Mouse (Mus musculus) lung, embryonic 16.5 days (tissue): ENCODE data around the gene Zfp503. TPM values are rescaled to one million over a fixed set of nuclear protein-coding genes. Genes with fewer than 3 reads are reported as not detected.

Experiments
- ATAC-seq: fragments of 200-750 bp; cut with Nextera tagmentation; 2 replicates; pipeline ENCODE4 v1.8.0; 2017; ENCODE audit warnings: low read depth, mild to moderate bottlenecking, moderate library complexity
- H3K27ac ChIP-seq: fragments of 300-500 bp; sonication (generic); 2 replicates; pipeline ENCODE4 v1.5.1; 2014; ENCODE audit warnings: mild to moderate bottlenecking, control low read depth, low read length
- H3K27me3 ChIP-seq: fragments of 300-500 bp; sonication (generic); 2 replicates; pipeline ENCODE4 v1.6.1; 2014; ENCODE audit warnings: low read depth, low read length, mixed read lengths; ENCODE audit not compliant: control insufficient read depth, insufficient read depth
- H3K36me3 ChIP-seq: fragments of 300-500 bp; sonication (generic); 2 replicates; pipeline ENCODE4 v1.6.1; 2014; ENCODE audit warnings: low read length; ENCODE audit not compliant: control insufficient read depth, insufficient read depth
- H3K4me1 ChIP-seq: fragments of 300-500 bp; sonication (generic); replicated peaks from 2 replicates; pipeline ENCODE4 v1.6.1; 2014; ENCODE audit warnings: low read length, mixed read lengths; ENCODE audit not compliant: control insufficient read depth, insufficient read depth
- H3K4me2 ChIP-seq: fragments of 300-500 bp; sonication (generic); 2 replicates; pipeline ENCODE4 v1.6.1; 2014; ENCODE audit warnings: low read depth, low read length, control low read depth
- H3K4me3 ChIP-seq: fragments of 300-500 bp; sonication (generic); 2 replicates; pipeline ENCODE4 v1.5.1; 2014; ENCODE audit warnings: mild to moderate bottlenecking, low read length, control low read depth
- H3K9ac ChIP-seq: fragments of 300-500 bp; sonication (generic); 2 replicates; pipeline ENCODE4 v1.6.1; 2014; ENCODE audit warnings: low read length, control low read depth
- H3K9me3 ChIP-seq: fragments of 300-500 bp; sonication (generic); 2 replicates; pipeline ENCODE4 v1.6.1; 2016; ENCODE audit warnings: low read length; ENCODE audit not compliant: control insufficient read depth
- WGBS: fragments of 180-500 bp; shearing (Covaris S2); extraction: QIAGEN DNeasy Blood & Tissue Kit; methylation state at CpG from one replicate; pipeline ENCODE4 v1.1.7; 2014; 5-methylcytosine and 5-hydroxymethylcytosine counted together
- polyA plus RNA-seq: library from polyadenylated mRNA; unstranded; fragments of >200 nt; fragmentation: Nextera tagmentation; extraction: Ambion mirVana; gene quantifications from 2 replicates; pipeline ENCODE4 v1.2.1, GENCODE M21; 2015

Gene Zfp503
- polyA plus RNA-seq, 1 experiment from 2014 or later, result 17.1 TPM

- H3K4me3 ChIP-seq, result no peak overlapping the region
- H3K4me2 ChIP-seq, result no peak overlapping the region
- no peak for ATAC-seq
- no peak overlapping the region for H3K9ac ChIP-seq
- H3K36me3 ChIP-seq, result no peaks in the 10 kb centered on the region
- 44% methylated on average over 8 of the region's 8 CpGs for WGBS
- H3K4me1 ChIP-seq, result no peaks in the 10 kb centered on the region
- no peaks in the 10 kb centered on the region for H3K9me3 ChIP-seq
- no peak overlapping the region for H3K27ac ChIP-seq
- H3K27me3 ChIP-seq, result no peaks in the 10 kb centered on the region
Observed at GRCm38 (mm10) chr14:21959243-21959642, 30.2 kb downstream of the Zfp503 start.

DNA sequence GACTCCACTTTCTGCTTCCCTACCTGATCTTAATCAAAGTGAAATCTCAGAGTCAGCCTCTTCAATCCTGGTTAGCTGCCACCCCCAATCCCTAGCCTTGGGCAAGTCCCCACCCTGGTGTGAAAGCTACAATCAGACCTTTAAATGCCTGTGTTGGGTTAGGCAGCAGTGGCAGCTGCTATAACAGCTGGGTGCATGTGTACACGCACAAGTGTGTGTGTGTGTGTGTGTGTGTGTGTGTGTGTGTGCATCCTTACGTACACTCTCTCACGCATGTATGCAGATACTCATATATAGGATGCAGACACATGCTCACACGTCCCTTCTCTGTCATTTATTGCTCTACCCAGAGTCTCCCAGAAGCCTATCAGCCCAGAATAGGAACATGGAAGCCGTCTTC lies 30.8 kb downstream of the Zfp503 start:
- H3K4me1 ChIP-seq, result no peaks in the 10 kb centered on the region
- H3K4me3 ChIP-seq, result no peak overlapping the region
- H3K4me2 ChIP-seq, result no peak overlapping the region
- no peaks in the 10 kb centered on the region for H3K27me3 ChIP-seq
- no peak overlapping the region for H3K9ac ChIP-seq
- H3K27ac ChIP-seq, result no peak overlapping the region
- no peaks in the 10 kb centered on the region for H3K9me3 ChIP-seq
- ATAC-seq, result no peak
- H3K36me3 ChIP-seq, result no peaks in the 10 kb centered on the region
- WGBS, result 84% methylated on average over 5 of the region's 5 CpGs

- Histone ChIP-seq H3K4me1 (no peaks in the 10 kb centered on the region), H3K27ac (no peak overlapping the region), H3K4me2 (no peak overlapping the region), H3K4me3 (no peak overlapping the region), H3K9ac (no peak overlapping the region), H3K27me3 (no peaks in the 10 kb centered on the region), H3K9me3 (no peaks in the 10 kb centered on the region), H3K36me3 (no peaks in the 10 kb centered on the region)
- WGBS, result 66% methylated on average over 7 of the region's 7 CpGs
- ATAC-seq, result no peak
Observed at GRCm38 (mm10) chr14:21952541-21952940, 36.9 kb downstream of the Zfp503 start.

GRCm38 (mm10) chr14:21951896-21952523 lies 37.4 kb downstream of the Zfp503 start:
- Histone ChIP-seq H3K9me3 (no peaks in the 10 kb centered on the region), H3K27me3 (no peaks in the 10 kb centered on the region), H3K36me3 (no peaks in the 10 kb centered on the region), H3K9ac (no peak overlapping the region), H3K4me2 (no peak overlapping the region), H3K27ac (no peak overlapping the region), H3K4me1 (no peaks in the 10 kb centered on the region), H3K4me3 (no peak overlapping the region)
- 55% methylated on average over 10 of the region's 10 CpGs for WGBS
- no peak for ATAC-seq

GRCm38 (mm10) chr14:21944946-21945345 lies 44.5 kb downstream of the Zfp503 start:
- H3K36me3 ChIP-seq, result no peaks in the 10 kb centered on the region
- no peaks in the 10 kb centered on the region for H3K4me1 ChIP-seq
- no peaks in the 10 kb centered on the region for H3K27me3 ChIP-seq
- H3K9ac ChIP-seq, result no peak overlapping the region
- peak; percentile 41; the same call in 1 of the 2 replicates for ATAC-seq
- H3K27ac ChIP-seq, result no peak overlapping the region
- no peaks in the 10 kb centered on the region for H3K9me3 ChIP-seq
- WGBS, result 60% methylated on average over 9 of the region's 9 CpGs
- H3K4me2 ChIP-seq, result no peak overlapping the region
- H3K4me3 ChIP-seq, result no peak overlapping the region

DNA sequence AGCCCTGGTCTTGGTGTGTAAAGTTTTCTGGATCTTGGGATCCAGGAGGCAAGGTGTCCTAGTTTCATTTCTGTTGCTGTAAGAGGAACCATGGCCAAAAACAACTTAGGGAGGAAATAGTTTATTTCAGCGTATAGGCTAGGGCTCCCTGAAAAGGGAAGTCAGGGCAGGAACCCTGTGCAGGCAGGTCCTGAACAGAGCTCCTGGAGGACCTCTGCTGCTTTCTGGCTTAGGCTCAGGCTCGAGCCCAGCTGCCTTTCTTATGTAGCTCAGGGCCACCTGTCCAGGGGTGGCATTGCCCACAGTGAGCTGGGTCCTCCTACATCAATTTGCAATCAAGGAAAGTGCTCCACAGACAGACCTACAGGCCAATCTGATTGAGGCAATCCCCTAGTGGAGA lies 47.8 kb downstream of the Zfp503 start:
- Histone ChIP-seq H3K9me3 (no peaks in the 10 kb centered on the region), H3K27me3 (no peaks in the 10 kb centered on the region), H3K9ac (no peak overlapping the region), H3K4me3 (no peak overlapping the region), H3K27ac (no peak overlapping the region), H3K36me3 (no peaks in the 10 kb centered on the region), H3K4me1 (no peaks in the 10 kb centered on the region), H3K4me2 (no peak overlapping the region)
- ATAC-seq, result no peak
- 51% methylated on average over 2 of the region's 2 CpGs for WGBS

DNA sequence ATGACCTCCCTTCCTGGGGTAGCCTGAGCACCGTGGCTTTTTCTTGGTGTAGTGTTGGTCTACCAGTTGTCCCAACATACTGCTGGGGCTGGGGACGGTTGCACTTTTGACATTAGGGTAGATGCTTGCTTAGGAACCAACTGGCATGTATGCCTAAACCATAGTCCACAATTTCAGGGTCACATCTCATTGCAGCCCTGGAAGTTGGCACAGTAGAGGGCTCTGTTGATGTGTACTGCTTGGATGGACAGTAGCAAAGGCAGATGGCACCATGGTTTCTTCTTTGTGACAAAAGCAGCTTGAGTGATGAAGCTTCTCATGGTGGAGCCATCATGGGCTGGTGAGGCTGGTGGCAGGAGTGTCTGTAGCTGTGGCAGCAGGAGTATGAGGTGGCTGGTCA lies 52.3 kb downstream of the Zfp503 start:
- H3K27ac ChIP-seq, result no peak overlapping the region
- no peak overlapping the region for H3K4me3 ChIP-seq
- no peak overlapping the region for H3K9ac ChIP-seq
- 89% methylated on average over 2 of the region's 2 CpGs for WGBS
- ATAC-seq, result no peak
- H3K27me3 ChIP-seq, result no peaks in the 10 kb centered on the region
- no peaks in the 10 kb centered on the region for H3K4me1 ChIP-seq
- no peak overlapping the region for H3K4me2 ChIP-seq
- no peaks in the 10 kb centered on the region for H3K9me3 ChIP-seq
- H3K36me3 ChIP-seq, result no peaks in the 10 kb centered on the region

DNA sequence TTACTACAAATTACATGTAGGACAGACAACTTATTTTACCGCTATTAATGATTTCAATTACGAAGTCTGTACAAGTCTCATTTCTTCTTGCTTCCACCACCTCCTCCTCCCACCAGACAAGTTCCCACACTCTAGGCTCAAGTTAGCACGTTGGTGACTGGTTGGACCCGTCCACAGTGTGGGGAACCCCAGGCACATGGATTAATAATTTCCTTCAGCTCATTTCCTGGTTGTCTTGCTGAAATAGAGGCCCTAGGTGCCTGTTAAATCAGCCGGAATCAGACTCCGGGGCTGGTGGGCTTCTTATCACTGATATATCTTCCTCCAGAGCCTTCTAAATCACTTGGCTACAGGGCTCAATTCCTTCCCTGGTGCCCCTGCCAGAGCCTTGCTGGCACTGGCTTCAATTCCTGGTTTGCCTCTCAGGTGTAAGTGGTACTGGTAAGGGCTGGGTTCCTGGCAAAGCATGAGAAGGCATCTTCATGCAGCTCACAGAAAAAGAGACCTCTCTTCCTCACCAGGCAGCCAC lies 53.2 kb downstream of the Zfp503 start:
- H3K27me3 ChIP-seq, result no peaks in the 10 kb centered on the region
- no peak for ATAC-seq
- WGBS, result 68% methylated on average over 6 of the region's 6 CpGs
- no peaks in the 10 kb centered on the region for H3K4me1 ChIP-seq
- no peak overlapping the region for H3K4me3 ChIP-seq
- H3K27ac ChIP-seq, result no peak overlapping the region
- no peaks in the 10 kb centered on the region for H3K36me3 ChIP-seq
- H3K9me3 ChIP-seq, result no peaks in the 10 kb centered on the region
- no peak overlapping the region for H3K9ac ChIP-seq
- no peak overlapping the region for H3K4me2 ChIP-seq
